Mouse (Mus musculus) kidney, adult 2 months (tissue): ENCODE results near the gene Pkn1.

Experiments
- CTCF ChIP-seq: fragments of 200-500 bp; conservative IDR thresholded peaks from 2 replicates; pipeline ENCODE4 v1.5.1; 2011; ENCODE audit warnings: low read depth, mild to moderate bottlenecking, control low read depth, low read length, moderate library complexity, mixed read lengths; ENCODE audit not compliant: insufficient read depth, insufficient read length
- POLR2A ChIP-seq: fragments of 200-500 bp; IDR thresholded peaks from one replicate; pipeline ENCODE4 v1.6.1; 2011; ENCODE audit warnings: low read depth, low read length, control low read depth

DNA sequence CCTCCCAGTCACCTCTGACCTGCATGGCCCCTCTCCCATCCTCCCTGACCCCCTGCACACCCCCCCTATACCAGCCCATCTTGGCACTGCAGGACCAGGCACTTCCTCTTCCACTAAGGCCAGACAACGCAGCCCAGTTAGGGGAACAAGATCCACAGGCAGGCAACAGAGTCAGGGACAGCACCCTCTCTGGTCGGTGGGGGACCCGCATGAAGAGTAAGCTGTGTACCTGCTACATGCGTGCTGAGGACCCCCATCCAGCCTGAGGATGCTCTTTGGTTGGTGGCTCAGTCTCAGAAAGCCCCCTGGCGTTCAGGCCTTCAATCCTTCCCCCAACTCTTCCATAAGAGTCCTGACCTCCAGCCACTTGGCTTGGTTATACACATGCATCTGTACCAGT is 7.4 kb upstream of the Pkn1 start:
- no peak for TF ChIP-seq CTCF
- no peak for TF ChIP-seq POLR2A
